Mouse (Mus musculus) hindbrain, embryonic 13.5 days (tissue): ENCODE results near the gene Dgkg. TPM values are rescaled to one million over a fixed set of nuclear protein-coding genes. Genes with fewer than 3 reads are reported as not detected.

Experiments
- ATAC-seq: fragments of 200-750 bp; cut with Nextera tagmentation; 2 replicates; pipeline ENCODE4 v1.8.0; 2017; ENCODE audit warnings: moderate TSS enrichment; ENCODE audit not compliant: low FRiP score
- H3K27ac ChIP-seq: fragments of 300-500 bp; sonication (generic); 2 replicates; pipeline ENCODE4 v1.5.1; 2015; ENCODE audit warnings: inconsistent platforms, mild to moderate bottlenecking, moderate library complexity
- H3K27me3 ChIP-seq: fragments of 300-500 bp; sonication (generic); 2 replicates; pipeline ENCODE4 v1.6.1; 2015; ENCODE audit warnings: mild to moderate bottlenecking, inconsistent platforms
- H3K36me3 ChIP-seq: fragments of 300-500 bp; sonication (generic); 2 replicates; pipeline ENCODE4 v1.6.1; 2015; ENCODE audit warnings: mild to moderate bottlenecking, inconsistent platforms
- H3K4me1 ChIP-seq: fragments of 300-500 bp; sonication (generic); replicated peaks from 2 replicates; pipeline ENCODE4 v1.6.1; 2015; ENCODE audit warnings: inconsistent platforms
- H3K4me2 ChIP-seq: fragments of 300-500 bp; sonication (generic); 2 replicates; pipeline ENCODE4 v1.6.1; 2015; ENCODE audit warnings: inconsistent platforms, mild to moderate bottlenecking, moderate library complexity
- H3K4me3 ChIP-seq: fragments of 300-500 bp; sonication (generic); 2 replicates; pipeline ENCODE4 v1.5.1; 2015; ENCODE audit warnings: mild to moderate bottlenecking, inconsistent platforms
- H3K9ac ChIP-seq: fragments of 300-500 bp; sonication (generic); 2 replicates; pipeline ENCODE4 v1.6.1; 2015; ENCODE audit warnings: mild to moderate bottlenecking, inconsistent platforms
- H3K9me3 ChIP-seq: fragments of 300-500 bp; sonication (generic); 2 replicates; pipeline ENCODE4 v1.6.1; 2016; ENCODE audit warnings: inconsistent platforms
- WGBS: fragments of 180-500 bp; shearing (Covaris S2); methylation state at CpG from one replicate; pipeline ENCODE4 v1.1.7; 2015; 5-methylcytosine and 5-hydroxymethylcytosine counted together
- polyA plus RNA-seq: library from polyadenylated mRNA; unstranded; fragments of >200 nt; fragmentation: Nextera tagmentation; extraction: Ambion mirVana; gene quantifications from 2 replicates; pipeline ENCODE4 v1.2.1, GENCODE M21; 2015

Dgkg gene
- polyA plus RNA-seq, 1 experiment from 2014 or later: 0.84 TPM

GRCm38 (mm10) chr16:22583401-22583800, 73.6 kb downstream of the Dgkg start:
- no peak overlapping the region for H3K4me2 ChIP-seq
- H3K4me1 ChIP-seq: peaks cover 7% of the 10 kb centered on the region; the same call in 1 of the 2 replicates
- peaks cover 4% of the 10 kb centered on the region; the same call in 1 of the 2 replicates for H3K27me3 ChIP-seq
- no peaks in the 10 kb centered on the region for H3K9me3 ChIP-seq
- H3K36me3 ChIP-seq: no peaks in the 10 kb centered on the region
- no peak overlapping the region for H3K4me3 ChIP-seq
- no peak for ATAC-seq
- H3K27ac ChIP-seq: no peak overlapping the region
- WGBS: 17% methylated on average over 2 of the region's 2 CpGs
- no peak overlapping the region for H3K9ac ChIP-seq

DNA sequence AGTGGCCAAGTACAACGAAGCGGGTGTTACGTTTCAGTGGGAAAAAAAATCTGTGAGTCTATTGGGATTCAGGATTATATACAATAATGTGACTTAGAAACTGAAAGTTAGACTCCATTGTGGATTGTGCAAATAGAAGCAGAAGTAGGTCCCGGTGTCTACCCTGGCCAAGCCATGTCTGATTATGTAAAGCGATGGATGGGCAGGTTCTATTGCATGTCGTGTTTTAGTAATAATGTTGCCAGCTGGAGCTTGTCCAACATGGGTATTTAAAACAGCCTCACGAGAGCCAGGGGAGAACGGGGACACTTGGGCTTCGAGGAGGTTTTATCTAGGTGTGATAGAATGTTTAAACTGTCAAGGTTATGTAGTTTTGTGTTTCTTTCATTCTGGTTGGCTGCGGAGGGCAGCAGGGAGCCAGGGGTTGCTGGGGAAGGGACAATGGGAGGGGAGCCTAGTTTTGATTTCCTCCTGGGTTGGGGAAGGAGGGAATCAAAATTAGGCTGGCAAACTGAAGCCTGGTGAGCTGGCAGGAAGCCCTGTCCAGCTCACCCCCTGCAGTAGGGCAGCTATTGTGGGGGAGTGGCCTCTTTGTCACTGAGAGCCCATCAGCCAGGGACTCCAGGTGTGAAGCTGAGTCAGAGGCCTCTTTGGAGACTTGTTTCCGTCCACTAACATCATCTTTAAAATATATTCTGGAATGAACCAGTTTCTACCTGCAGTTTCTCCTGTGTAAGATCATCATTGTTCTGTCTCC, 74.7 kb downstream of the Dgkg start:
- Histone ChIP-seq H3K4me1 (peaks cover 7% of the 10 kb centered on the region; the same call in 1 of the 2 replicates), H3K4me3 (no peak overlapping the region), H3K36me3 (no peaks in the 10 kb centered on the region), H3K4me2 (no peak overlapping the region), H3K27ac (no peak overlapping the region), H3K9me3 (no peaks in the 10 kb centered on the region), H3K27me3 (peaks cover 8% of the 10 kb centered on the region; the same call in 1 of the 2 replicates), H3K9ac (no peak overlapping the region)
- ATAC-seq: no peak
- WGBS: 58% methylated on average over 11 of the region's 11 CpGs

- Histone ChIP-seq H3K9ac (no peak overlapping the region), H3K4me1 (peaks cover 7% of the 10 kb centered on the region; the same call in 1 of the 2 replicates), H3K4me3 (no peak overlapping the region), H3K27me3 (peaks cover 10% of the 10 kb centered on the region; the same call in 1 of the 2 replicates), H3K9me3 (no peaks in the 10 kb centered on the region), H3K27ac (no peak overlapping the region), H3K36me3 (no peaks in the 10 kb centered on the region), H3K4me2 (no peak overlapping the region)
- ATAC-seq: no peak
- 49% methylated on average over 5 of the region's 5 CpGs for WGBS
Observed at GRCm38 (mm10) chr16:22580103-22580502, 76.9 kb downstream of the Dgkg start.

GRCm38 (mm10) chr16:22578883-22579282, 78.1 kb downstream of the Dgkg start:
- Histone ChIP-seq H3K9me3 (no peaks in the 10 kb centered on the region), H3K4me2 (no peak overlapping the region), H3K9ac (no peak overlapping the region), H3K4me3 (no peak overlapping the region), H3K27me3 (peaks cover 10% of the 10 kb centered on the region; the same call in 1 of the 2 replicates), H3K4me1 (peaks cover 7% of the 10 kb centered on the region; the same call in 1 of the 2 replicates), H3K36me3 (no peaks in the 10 kb centered on the region), H3K27ac (no peak overlapping the region)
- ATAC-seq: no peak
- WGBS: 90% methylated on average over 10 of the region's 10 CpGs

DNA sequence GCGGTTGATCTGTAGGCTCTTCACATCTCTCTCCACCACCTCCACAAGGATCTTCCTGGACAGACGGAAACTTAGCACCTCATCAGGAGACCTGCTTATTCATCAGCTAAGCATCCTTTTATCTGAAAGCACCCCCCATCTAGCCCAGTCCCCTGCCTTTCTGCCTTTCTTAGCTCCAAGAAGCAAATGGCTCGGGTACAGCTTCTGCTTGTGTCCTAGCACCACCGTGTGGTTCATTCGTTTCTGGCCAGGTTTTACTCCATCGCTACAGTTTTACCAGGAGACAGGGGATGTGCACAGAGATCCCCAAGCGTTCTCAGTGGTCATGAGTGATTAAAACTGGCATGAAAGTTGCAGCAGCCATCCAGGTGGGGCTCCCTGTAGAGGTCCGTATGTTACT, 79.4 kb downstream of the Dgkg start:
- H3K4me2 ChIP-seq: no peak overlapping the region
- H3K27ac ChIP-seq: no peak overlapping the region
- H3K9ac ChIP-seq: no peak overlapping the region
- H3K27me3 ChIP-seq: peaks cover 16% of the 10 kb centered on the region
- no peak overlapping the region for H3K4me3 ChIP-seq
- H3K9me3 ChIP-seq: no peaks in the 10 kb centered on the region
- ATAC-seq: no peak
- H3K36me3 ChIP-seq: no peaks in the 10 kb centered on the region
- 67% methylated on average over 8 of the region's 8 CpGs for WGBS
- peaks cover 5% of the 10 kb centered on the region; the same call in 1 of the 2 replicates for H3K4me1 ChIP-seq

DNA sequence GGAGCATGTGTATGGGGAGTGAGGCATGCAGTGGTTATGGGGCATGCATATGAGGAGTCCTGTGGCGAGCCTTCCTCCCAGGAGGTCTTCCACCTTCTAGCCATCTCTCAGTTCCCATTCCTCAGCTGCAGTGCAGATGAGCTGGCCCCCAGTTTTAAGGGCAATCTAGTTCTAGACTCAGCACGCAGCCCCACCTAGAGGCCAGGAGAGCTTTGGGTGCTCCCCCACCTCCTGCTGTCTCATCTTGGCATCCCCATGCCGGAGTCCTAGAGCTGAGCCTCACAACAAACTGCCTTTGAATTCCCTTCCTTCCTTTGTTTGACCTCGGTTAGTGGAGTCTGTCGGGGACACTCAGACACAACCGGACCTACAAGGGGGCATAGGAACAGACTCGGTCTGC, 82.9 kb downstream of the Dgkg start:
- H3K4me2 ChIP-seq: no peak overlapping the region
- H3K27me3 ChIP-seq: peaks cover 26% of the 10 kb centered on the region
- H3K27ac ChIP-seq: no peak overlapping the region
- no peak overlapping the region for H3K4me3 ChIP-seq
- no peaks in the 10 kb centered on the region for H3K4me1 ChIP-seq
- H3K36me3 ChIP-seq: no peaks in the 10 kb centered on the region
- H3K9me3 ChIP-seq: no peaks in the 10 kb centered on the region
- WGBS: 71% methylated on average over 7 of the region's 7 CpGs
- H3K9ac ChIP-seq: no peak overlapping the region
- ATAC-seq: no peak

GRCm38 (mm10) chr16:22572641-22573341, 84.2 kb downstream of the Dgkg start:
- Histone ChIP-seq H3K4me2 (no peak overlapping the region), H3K27ac (no peak overlapping the region), H3K9ac (no peak overlapping the region), H3K27me3 (peaks cover 22% of the 10 kb centered on the region), H3K36me3 (no peaks in the 10 kb centered on the region), H3K4me1 (no peaks in the 10 kb centered on the region), H3K9me3 (no peaks in the 10 kb centered on the region), H3K4me3 (no peak overlapping the region)
- ATAC-seq: no peak
- 43% methylated on average over 21 of the region's 21 CpGs for WGBS

GRCm38 (mm10) chr16:22564907-22565272, 92.1 kb downstream of the Dgkg start:
- Histone ChIP-seq H3K4me1 (no peaks in the 10 kb centered on the region), H3K4me2 (no peak overlapping the region), H3K9ac (no peak overlapping the region), H3K36me3 (no peaks in the 10 kb centered on the region), H3K9me3 (no peaks in the 10 kb centered on the region), H3K4me3 (no peak overlapping the region), H3K27me3 (0 out of 2 replicates have a peak, but pooled peaks cover 4% of the 10 kb centered on the region), H3K27ac (no peak overlapping the region)
- WGBS: 79% methylated on average over 3 of the region's 3 CpGs
- ATAC-seq: peak; percentile 28; the same call in 1 of the 2 replicates

GRCm38 (mm10) chr16:22564259-22564906, 92.6 kb downstream of the Dgkg start:
- Histone ChIP-seq H3K27me3 (0 out of 2 replicates have a peak, but pooled peaks cover 4% of the 10 kb centered on the region), H3K9me3 (no peaks in the 10 kb centered on the region), H3K36me3 (no peaks in the 10 kb centered on the region), H3K9ac (no peak overlapping the region), H3K4me1 (no peaks in the 10 kb centered on the region), H3K4me2 (no peak overlapping the region), H3K27ac (no peak overlapping the region), H3K4me3 (no peak overlapping the region)
- peak; percentile 72 for ATAC-seq
- WGBS: 68% methylated on average over 14 of the region's 14 CpGs

GRCm38 (mm10) chr16:22563594-22563993, 93.4 kb downstream of the Dgkg start:
- no peak overlapping the region for H3K9ac ChIP-seq
- H3K4me3 ChIP-seq: no peak overlapping the region
- H3K9me3 ChIP-seq: no peaks in the 10 kb centered on the region
- no peaks in the 10 kb centered on the region for H3K4me1 ChIP-seq
- H3K27me3 ChIP-seq: 0 out of 2 replicates have a peak, but pooled peaks cover 4% of the 10 kb centered on the region
- no peak overlapping the region for H3K27ac ChIP-seq
- no peak for ATAC-seq
- no peak overlapping the region for H3K4me2 ChIP-seq
- H3K36me3 ChIP-seq: no peaks in the 10 kb centered on the region

GRCm38 (mm10) chr16:22554996-22555395, 102.0 kb downstream of the Dgkg start:
- H3K27ac ChIP-seq: no peak overlapping the region
- H3K4me3 ChIP-seq: no peak overlapping the region
- 0 out of 2 replicates have a peak, but pooled peaks cover 8% of the 10 kb centered on the region for H3K27me3 ChIP-seq
- no peak for ATAC-seq
- H3K4me1 ChIP-seq: 0 out of 2 replicates have a peak, but pooled peaks cover 2% of the 10 kb centered on the region
- H3K4me2 ChIP-seq: no peak overlapping the region
- H3K9ac ChIP-seq: no peak overlapping the region
- WGBS: 35% methylated on average over 2 of the region's 2 CpGs
- no peaks in the 10 kb centered on the region for H3K9me3 ChIP-seq
- H3K36me3 ChIP-seq: no peaks in the 10 kb centered on the region

DNA sequence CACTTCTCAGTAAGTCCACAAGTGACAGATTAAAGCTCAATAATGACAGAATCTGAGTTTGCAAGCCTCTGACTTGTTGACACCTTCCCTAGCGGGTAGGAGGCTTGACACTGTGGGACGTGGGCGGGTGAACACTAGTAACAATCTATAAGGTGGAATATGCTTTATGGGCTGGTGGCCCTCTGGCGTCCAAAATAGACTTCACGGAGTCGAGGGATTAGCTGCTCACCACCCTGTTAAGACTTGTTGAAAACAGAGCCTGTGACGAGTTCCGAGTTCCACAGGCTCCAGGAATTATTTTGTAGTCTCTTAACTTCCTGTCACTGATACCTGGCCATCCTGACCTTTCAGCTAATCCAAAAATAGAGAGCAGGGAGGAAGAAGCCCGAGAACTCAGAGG, 104.7 kb downstream of the Dgkg start:
- Histone ChIP-seq H3K4me1 (peaks cover 14% of the 10 kb centered on the region), H3K27me3 (peaks cover 8% of the 10 kb centered on the region; the same call in 1 of the 2 replicates), H3K9ac (no peak overlapping the region), H3K4me3 (no peak overlapping the region), H3K4me2 (no peak overlapping the region), H3K36me3 (no peaks in the 10 kb centered on the region), H3K9me3 (no peaks in the 10 kb centered on the region), H3K27ac (no peak overlapping the region)
- 79% methylated on average over 9 of the region's 9 CpGs for WGBS
- ATAC-seq: no peak
